Mouse (Mus musculus): Measurements from ENCODE around the gene Cacna1s.

The Cacna1s gene

DNA sequence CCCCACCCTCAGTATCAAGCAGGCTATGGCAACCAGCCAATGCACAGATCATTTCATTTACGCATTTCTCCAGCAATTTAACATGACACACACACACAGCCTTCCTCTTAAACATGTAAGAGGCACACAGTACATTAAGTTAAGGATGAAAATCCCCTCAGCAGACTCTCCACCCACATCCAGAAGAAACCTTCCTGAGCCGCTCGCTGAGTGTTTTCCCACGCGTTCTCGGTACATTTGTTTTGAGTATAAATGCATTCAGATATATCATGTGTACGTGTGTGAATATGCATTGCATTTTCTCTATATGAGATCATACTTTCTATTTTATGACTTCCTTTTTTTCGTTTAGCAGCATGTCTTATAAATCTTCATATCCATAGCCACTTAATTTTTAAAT lies 98.8 kb downstream of the Cacna1s start:
- Histone ChIP-seq H3K4me1 (replicated peaks; ENCODE audit: low read depth, low read length) (peaks cover 10% of the 10 kb centered on the region), H3K27me3 (ENCODE audit: insufficient read depth, low read length) (peaks cover 34% of the 10 kb centered on the region), H3K9me3 (ENCODE audit: low read length) (peaks cover 11% of the 10 kb centered on the region), H3K36me3 (ENCODE audit: insufficient read depth, low read length) (peaks cover 4% of the 10 kb centered on the region; the same call in 1 of the 2 replicates), H3K4me3 (replicated peaks; ENCODE audit: low read length) (no peak overlapping the region)
- no peak for TF ChIP-seq CTCF (conservative IDR thresholded peaks at IDR 0.05; ENCODE audit: low read length)
- TF ChIP-seq NANOG (IDR thresholded peaks at IDR 0.05; ENCODE audit: borderline replicate concordance, low read length), result no peak
- no peak for TF ChIP-seq POU5F1 (IDR thresholded peaks at IDR 0.05; ENCODE audit: borderline replicate concordance, low read length)

DNA sequence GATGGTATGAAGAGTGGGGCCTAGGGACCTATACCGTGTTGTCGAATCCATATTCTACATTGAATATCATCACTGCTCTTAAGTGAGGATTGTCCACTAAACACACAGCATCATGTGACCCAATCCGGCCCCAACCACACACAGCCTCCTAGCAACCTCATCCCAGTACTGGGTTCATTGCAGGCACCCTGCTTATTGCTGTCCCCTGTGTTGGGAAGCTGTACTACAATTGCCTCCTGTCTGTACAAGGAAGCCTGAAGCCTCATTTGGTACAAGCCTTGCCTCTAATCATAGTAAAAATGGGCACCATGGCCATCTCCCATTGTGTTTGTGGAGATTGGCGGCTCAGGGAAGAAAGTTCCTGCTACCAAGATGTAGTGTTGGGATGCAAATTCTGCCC lies 103.8 kb downstream of the Cacna1s start:
- Histone ChIP-seq H3K9me3 (ENCODE audit: low read length) (peaks cover 1% of the 10 kb centered on the region; the same call in 1 of the 2 replicates), H3K36me3 (ENCODE audit: insufficient read depth, low read length) (peaks cover 4% of the 10 kb centered on the region; the same call in 1 of the 2 replicates), H3K27me3 (ENCODE audit: insufficient read depth, low read length) (peaks cover 42% of the 10 kb centered on the region), H3K4me3 (replicated peaks; ENCODE audit: low read length) (no peak overlapping the region), H3K4me1 (replicated peaks; ENCODE audit: low read depth, low read length) (peaks cover 32% of the 10 kb centered on the region)
- TF ChIP-seq NANOG (IDR thresholded peaks at IDR 0.05; ENCODE audit: borderline replicate concordance, low read length), result no peak
- 0 out of 2 replicates have a peak, but pooled peaks have one; percentile 6 for TF ChIP-seq CTCF (conservative IDR thresholded peaks at IDR 0.05; ENCODE audit: low read length)

DNA sequence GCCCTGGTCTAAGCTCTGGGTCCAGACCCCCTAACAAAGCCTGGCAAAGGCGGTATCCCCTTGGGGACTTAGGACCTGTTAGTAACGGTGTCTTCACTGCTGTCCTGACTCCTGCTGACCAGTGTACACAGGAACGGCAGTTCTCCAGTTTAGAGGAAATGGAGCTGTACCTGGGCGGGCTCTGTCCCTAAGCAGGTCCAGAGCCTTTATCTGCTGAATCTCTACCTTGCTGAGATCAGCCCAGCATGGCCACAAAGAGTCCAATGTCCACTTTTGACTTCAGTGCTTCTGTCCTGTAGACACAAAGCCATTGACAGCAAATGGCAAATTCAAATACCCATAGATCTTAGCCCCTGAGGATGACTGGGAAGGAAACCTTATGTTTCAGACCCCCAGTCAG lies 104.4 kb downstream of the Cacna1s start:
- no peak overlapping the region for H3K4me3 ChIP-seq (replicated peaks; ENCODE audit: low read length)
- peaks cover 32% of the 10 kb centered on the region for H3K4me1 ChIP-seq (replicated peaks; ENCODE audit: low read depth, low read length)
- peaks cover 10% of the 10 kb centered on the region; the same call in 1 of the 2 replicates for H3K36me3 ChIP-seq (ENCODE audit: insufficient read depth, low read length)
- TF ChIP-seq NANOG (IDR thresholded peaks at IDR 0.05; ENCODE audit: borderline replicate concordance, low read length) (no peak), POU5F1 (IDR thresholded peaks at IDR 0.05; ENCODE audit: borderline replicate concordance, low read length) (no peak), CTCF (conservative IDR thresholded peaks at IDR 0.05; ENCODE audit: low read length) (no peak)
- H3K9me3 ChIP-seq (ENCODE audit: low read length), result no peaks in the 10 kb centered on the region
- H3K27me3 ChIP-seq (ENCODE audit: insufficient read depth, low read length), result peaks cover 42% of the 10 kb centered on the region

DNA sequence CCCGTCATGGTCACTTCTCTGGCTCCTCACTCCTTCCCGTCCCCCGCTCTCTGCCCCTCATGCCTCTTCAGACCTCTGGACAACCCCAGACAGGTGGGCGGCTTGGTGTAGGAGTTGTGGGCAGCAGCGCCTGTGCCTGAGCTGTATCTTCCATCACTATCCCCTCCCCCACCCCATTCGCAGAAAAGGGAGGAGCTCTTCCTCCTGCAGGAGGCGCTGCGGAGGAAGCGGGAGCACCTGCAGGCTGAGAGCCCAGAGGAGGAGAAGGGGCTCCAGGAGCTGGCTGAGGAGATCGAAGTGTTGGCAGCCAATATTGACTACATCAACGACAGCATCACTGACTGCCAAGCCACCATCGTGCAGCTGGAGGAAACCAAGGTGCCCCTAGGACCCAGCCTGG lies 107.3 kb downstream of the Cacna1s start:
- no peak for TF ChIP-seq POU5F1 (IDR thresholded peaks at IDR 0.05; ENCODE audit: borderline replicate concordance, low read length)
- TF ChIP-seq CTCF (conservative IDR thresholded peaks at IDR 0.05; ENCODE audit: low read length), result peak; percentile 53
- H3K27me3 ChIP-seq (ENCODE audit: insufficient read depth, low read length), result peaks cover 23% of the 10 kb centered on the region

GRCm38 (mm10) chr1:136160297-136160696 lies 107.7 kb downstream of the Cacna1s start:
- no peak for TF ChIP-seq CTCF (conservative IDR thresholded peaks at IDR 0.05; ENCODE audit: low read length)
- no peak for TF ChIP-seq NANOG (IDR thresholded peaks at IDR 0.05; ENCODE audit: borderline replicate concordance, low read length)
- no peak for TF ChIP-seq POU5F1 (IDR thresholded peaks at IDR 0.05; ENCODE audit: borderline replicate concordance, low read length)

More for the DNA sequence above, 107.3 kb downstream of the Cacna1s start:
- no peaks in the 10 kb centered on the region for H3K9me3 ChIP-seq (ENCODE audit: low read length)
- peaks cover 17% of the 10 kb centered on the region for H3K36me3 ChIP-seq (ENCODE audit: insufficient read depth, low read length)
- H3K4me3 ChIP-seq (replicated peaks; ENCODE audit: low read length), result peak overlapping the region; percentile 76
- H3K4me1 ChIP-seq (replicated peaks; ENCODE audit: low read depth, low read length), result peaks cover 28% of the 10 kb centered on the region

DNA sequence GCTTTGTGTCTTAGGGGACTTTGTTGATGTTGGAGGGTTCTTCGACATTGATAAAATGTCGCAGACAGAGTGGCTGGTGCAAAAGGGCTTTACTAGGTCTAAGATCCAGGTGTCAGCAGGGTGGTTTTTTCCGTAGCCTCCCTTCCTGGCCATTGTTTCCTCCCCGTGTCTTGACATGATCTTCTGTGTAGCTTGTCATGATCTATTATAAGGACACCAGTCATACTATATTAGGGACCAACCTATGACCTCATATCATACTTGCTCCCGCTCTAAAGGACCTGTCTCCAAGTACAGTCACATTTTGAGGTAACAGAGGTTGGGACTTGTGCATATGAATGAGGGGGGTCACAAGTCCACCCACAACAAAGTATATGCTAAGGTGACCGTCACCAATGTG lies 108.4 kb downstream of the Cacna1s start:
- Histone ChIP-seq H3K9me3 (ENCODE audit: low read length) (no peaks in the 10 kb centered on the region), H3K27me3 (ENCODE audit: insufficient read depth, low read length) (peaks cover 23% of the 10 kb centered on the region), H3K4me3 (replicated peaks; ENCODE audit: low read length) (no peak overlapping the region), H3K36me3 (ENCODE audit: insufficient read depth, low read length) (peaks cover 17% of the 10 kb centered on the region), H3K4me1 (replicated peaks; ENCODE audit: low read depth, low read length) (peaks cover 39% of the 10 kb centered on the region)
- TF ChIP-seq CTCF (conservative IDR thresholded peaks at IDR 0.05; ENCODE audit: low read length) (no peak), POU5F1 (IDR thresholded peaks at IDR 0.05; ENCODE audit: borderline replicate concordance, low read length) (no peak), NANOG (IDR thresholded peaks at IDR 0.05; ENCODE audit: borderline replicate concordance, low read length) (no peak)

More at GRCm38 (mm10) chr1:136160297-136160696, 107.7 kb downstream of the Cacna1s start:
- H3K9me3 ChIP-seq (ENCODE audit: low read length), result no peaks in the 10 kb centered on the region
- H3K4me3 ChIP-seq (replicated peaks; ENCODE audit: low read length), result no peak overlapping the region
- peaks cover 23% of the 10 kb centered on the region for H3K27me3 ChIP-seq (ENCODE audit: insufficient read depth, low read length)
- H3K36me3 ChIP-seq (ENCODE audit: insufficient read depth, low read length), result peaks cover 17% of the 10 kb centered on the region
- H3K4me1 ChIP-seq (replicated peaks; ENCODE audit: low read depth, low read length), result peaks cover 32% of the 10 kb centered on the region

DNA sequence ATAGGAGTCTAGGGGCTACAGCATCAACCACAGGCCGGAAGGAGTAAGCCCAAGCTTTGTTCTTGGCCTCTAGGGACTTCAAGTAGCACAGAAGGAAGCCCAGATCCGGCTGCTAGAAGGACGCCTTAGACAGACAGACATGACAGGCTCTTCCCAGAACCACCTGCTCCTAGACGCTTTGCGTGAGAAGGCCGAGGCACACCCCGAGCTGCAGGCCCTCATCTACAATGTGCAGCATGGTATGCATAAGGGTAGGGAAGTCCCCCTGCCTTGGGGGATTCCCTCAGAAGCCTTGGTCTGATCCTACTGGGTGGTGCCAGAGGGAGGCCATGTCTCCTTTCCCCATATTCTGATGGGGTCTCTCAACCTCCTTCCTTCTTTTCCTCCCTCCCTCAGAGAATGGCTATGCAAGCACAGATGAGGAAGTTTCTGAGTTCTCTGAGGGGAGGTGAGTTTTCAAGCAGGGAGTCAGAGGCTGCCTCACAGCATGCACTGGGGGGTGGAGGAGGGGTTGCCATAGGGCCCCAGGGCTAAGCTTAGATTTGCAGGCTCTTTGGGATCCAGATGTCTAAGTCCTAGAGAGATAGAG lies 108.9 kb downstream of the Cacna1s start:
- Histone ChIP-seq H3K4me1 (replicated peaks; ENCODE audit: low read depth, low read length) (peaks cover 41% of the 10 kb centered on the region), H3K4me3 (replicated peaks; ENCODE audit: low read length) (no peak overlapping the region), H3K9me3 (ENCODE audit: low read length) (no peaks in the 10 kb centered on the region), H3K27me3 (ENCODE audit: insufficient read depth, low read length) (peaks cover 22% of the 10 kb centered on the region), H3K36me3 (ENCODE audit: insufficient read depth, low read length) (peaks cover 17% of the 10 kb centered on the region)
- TF ChIP-seq CTCF (conservative IDR thresholded peaks at IDR 0.05; ENCODE audit: low read length) (no peak), NANOG (IDR thresholded peaks at IDR 0.05; ENCODE audit: borderline replicate concordance, low read length) (no peak), POU5F1 (IDR thresholded peaks at IDR 0.05; ENCODE audit: borderline replicate concordance, low read length) (no peak)

DNA sequence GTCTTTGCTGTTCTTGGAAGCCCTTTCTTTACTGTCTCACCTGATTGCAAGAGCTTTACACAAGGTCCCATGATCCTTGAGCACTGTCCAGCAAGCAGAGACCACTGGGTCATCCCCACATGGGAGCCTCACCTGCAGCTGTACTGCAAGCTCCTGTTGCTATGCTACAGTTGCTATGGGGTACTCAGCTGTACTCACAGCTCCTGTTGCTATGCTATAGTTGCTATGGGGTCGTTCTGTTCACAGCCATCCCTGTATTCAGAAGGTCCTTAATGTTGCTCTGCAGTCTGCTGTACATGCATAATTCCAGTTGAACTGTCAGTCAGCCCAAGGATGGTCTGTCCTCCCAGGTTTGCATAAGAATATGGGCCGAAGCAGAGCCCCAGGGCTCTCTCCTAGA lies 112.9 kb downstream of the Cacna1s start:
- TF ChIP-seq NANOG (IDR thresholded peaks at IDR 0.05; ENCODE audit: borderline replicate concordance, low read length), result no peak
- TF ChIP-seq POU5F1 (IDR thresholded peaks at IDR 0.05; ENCODE audit: borderline replicate concordance, low read length), result no peak
- TF ChIP-seq CTCF (conservative IDR thresholded peaks at IDR 0.05; ENCODE audit: low read length), result no peak
- peaks cover 16% of the 10 kb centered on the region for H3K27me3 ChIP-seq (ENCODE audit: insufficient read depth, low read length)
- H3K9me3 ChIP-seq (ENCODE audit: low read length), result no peaks in the 10 kb centered on the region
- peaks cover 13% of the 10 kb centered on the region; the same call in 1 of the 2 replicates for H3K36me3 ChIP-seq (ENCODE audit: insufficient read depth, low read length)
- no peak overlapping the region for H3K4me3 ChIP-seq (replicated peaks; ENCODE audit: low read length)
- peaks cover 36% of the 10 kb centered on the region for H3K4me1 ChIP-seq (replicated peaks; ENCODE audit: low read depth, low read length)

DNA sequence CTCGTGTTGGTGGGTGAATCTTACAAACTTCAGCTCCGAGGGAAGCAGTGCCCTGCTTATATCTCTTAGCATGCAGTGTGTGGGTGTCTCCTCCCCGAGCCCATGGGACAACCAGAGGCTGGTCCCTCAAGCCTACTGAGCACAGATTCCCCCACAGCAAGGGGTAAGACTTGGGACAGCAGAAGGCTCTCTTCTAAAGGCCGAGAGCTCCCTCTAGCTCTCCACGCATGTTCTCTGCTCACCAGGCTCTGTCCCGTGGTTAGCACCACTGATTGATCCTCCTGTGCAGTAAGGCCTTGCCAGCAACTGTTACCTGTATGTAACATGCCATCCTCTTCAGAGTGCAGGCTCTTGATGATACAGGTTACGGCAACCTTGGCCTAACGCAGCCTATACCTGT lies 115.1 kb downstream of the Cacna1s start:
- TF ChIP-seq POU5F1 (IDR thresholded peaks at IDR 0.05; ENCODE audit: borderline replicate concordance, low read length) (no peak), NANOG (IDR thresholded peaks at IDR 0.05; ENCODE audit: borderline replicate concordance, low read length) (no peak), CTCF (conservative IDR thresholded peaks at IDR 0.05; ENCODE audit: low read length) (no peak)
- Histone ChIP-seq H3K36me3 (ENCODE audit: insufficient read depth, low read length) (peaks cover 9% of the 10 kb centered on the region), H3K4me1 (replicated peaks; ENCODE audit: low read depth, low read length) (peaks cover 46% of the 10 kb centered on the region), H3K4me3 (replicated peaks; ENCODE audit: low read length) (no peak overlapping the region), H3K27me3 (ENCODE audit: insufficient read depth, low read length) (peaks cover 25% of the 10 kb centered on the region), H3K9me3 (ENCODE audit: low read length) (no peaks in the 10 kb centered on the region)

Measured in E14TG2a.4 (cell line).